Mouse (Mus musculus) C2C12 (cell line): ENCODE results near the gene Elavl2.

Experiments
- CTCF ChIP-seq: IDR thresholded peaks from one replicate; pipeline ENCODE4 v1.5.1; 2011; ENCODE audit not compliant: control insufficient read depth, insufficient read depth, insufficient read length
- MAX ChIP-seq: IDR thresholded peaks from one replicate; pipeline ENCODE4 v1.6.1; 2011; ENCODE audit warnings: mild to moderate bottlenecking, control low read depth
- USF1 ChIP-seq: IDR thresholded peaks from one replicate; pipeline ENCODE4 v1.6.1; 2011; ENCODE audit warnings: low read depth, mild to moderate bottlenecking, control low read depth, moderate library complexity

GRCm38 (mm10) chr4:91349579-91349978, 51.0 kb downstream of the Elavl2 start:
- TF ChIP-seq CTCF (no peak), USF1 (no peak), MAX (no peak)
